Mouse (Mus musculus): ENCODE measurements around the gene Cav1. TPM values are rescaled to one million over a fixed set of nuclear protein-coding genes. Genes with fewer than 3 reads are reported as not detected.
A peak's percentile ranks its signal among the peaks of the same experiment; 100 is the strongest.

The Cav1 gene
- polyA plus RNA-seq (2014; fragmentation: Nextera tagmentation; extraction: Ambion mirVana): 8.4 and 9.4 TPM in 2 replicates

DNA sequence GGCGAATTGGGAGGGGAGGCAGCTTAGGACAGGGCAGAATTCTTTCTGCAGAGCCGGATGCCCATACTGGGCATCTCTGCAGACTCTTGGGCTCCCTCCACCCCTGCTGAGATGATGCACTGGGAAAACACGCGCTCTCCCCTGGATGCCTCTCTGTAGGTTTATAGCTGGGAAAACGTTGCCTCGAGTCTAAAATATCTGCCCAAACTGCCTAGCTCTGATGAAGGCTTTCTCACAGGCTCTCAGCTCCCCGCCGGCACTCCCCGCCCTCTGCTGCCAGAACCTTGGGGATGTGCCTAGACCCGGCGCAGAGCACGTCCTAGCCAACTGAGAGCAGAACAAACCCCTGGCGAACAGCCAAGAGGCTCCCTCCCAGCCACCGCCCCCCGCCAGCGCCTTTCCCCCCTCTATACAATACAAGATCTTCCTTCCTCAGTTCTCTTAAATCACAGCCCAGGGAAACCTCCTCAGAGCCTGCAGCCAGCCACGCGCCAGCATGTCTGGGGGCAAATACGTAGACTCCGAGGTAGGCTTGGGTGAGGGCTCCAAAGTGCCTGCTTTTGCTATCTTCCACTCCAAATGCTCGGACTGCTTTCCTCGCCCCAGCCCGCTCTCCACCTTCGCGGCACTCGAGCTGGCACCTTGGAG lies at the start of gene Cav1:
TSS of gene Cav1 (plus strand) at position 382 of the 648 bp plus-strand sequence.
- Histone ChIP-seq H3K27ac (ENCODE audit: low read depth, low read length) (no peak within 1 kb of the TSS), H3K36me3 (ENCODE audit: control insufficient read depth, insufficient read depth, low read length) (no peaks in the 10 kb centered on the region), H3K9ac (ENCODE audit: low read depth, low read length) (no peak within 1 kb of the TSS), H3K27me3 (replicated peaks; ENCODE audit: control insufficient read depth, insufficient read depth, low read length) (peaks cover 27% of the 10 kb centered on the region), H3K4me2 (peak within 1 kb of the TSS; percentile 74), H3K4me3 (ENCODE audit: low read depth, low read length) (peak within 1 kb of the TSS; percentile 42), H3K4me1 (replicated peaks; ENCODE audit: control insufficient read depth, insufficient read depth, low read length) (peaks cover 2% of the 10 kb centered on the region; the same call in 1 of the 2 replicates), H3K9me3 (ENCODE audit: control insufficient read depth, low read length) (no peaks in the 10 kb centered on the region)
- WGBS: 2% methylated on average over 26 of the region's 26 CpGs
- no peak; the same call in 1 of the 2 replicates for ATAC-seq (replicated peaks; ENCODE audit: low FRiP score)
- DNase-seq (ENCODE audit: low spot score): peak; percentile 59

DNA sequence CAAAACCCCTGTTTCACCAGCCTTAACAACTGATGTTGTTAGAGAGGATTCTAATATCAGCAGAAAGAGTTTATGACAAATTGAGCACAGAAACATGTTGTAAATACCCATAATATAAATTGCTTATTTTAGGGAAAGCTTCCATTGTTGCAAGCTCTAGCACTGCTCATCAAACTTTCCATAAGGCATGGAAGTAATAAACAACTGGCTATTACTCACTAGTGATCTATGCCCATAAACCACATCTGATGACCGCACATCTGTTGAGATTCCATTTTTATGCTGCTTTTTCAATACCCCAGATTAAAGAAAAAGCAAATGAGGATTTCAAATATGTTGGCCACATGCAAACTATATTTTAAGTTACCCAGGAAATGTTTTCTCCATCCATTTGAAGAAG lies 48.0 kb upstream of the Cav1 start:
- no peak overlapping the region for H3K4me2 ChIP-seq
- WGBS: 85% methylated on average over 1 of the region's 1 CpGs
- H3K27me3 ChIP-seq (replicated peaks; ENCODE audit: control insufficient read depth, insufficient read depth, low read length): no peaks in the 10 kb centered on the region
- no peak overlapping the region for H3K9ac ChIP-seq (ENCODE audit: low read depth, low read length)
- ATAC-seq (replicated peaks; ENCODE audit: low FRiP score) (no peak), DNase-seq (ENCODE audit: low spot score) (no peak)
- no peaks in the 10 kb centered on the region for H3K36me3 ChIP-seq (ENCODE audit: control insufficient read depth, insufficient read depth, low read length)
- no peaks in the 10 kb centered on the region for H3K9me3 ChIP-seq (ENCODE audit: control insufficient read depth, low read length)
- H3K4me3 ChIP-seq (ENCODE audit: low read depth, low read length): no peak overlapping the region
- no peak overlapping the region for H3K27ac ChIP-seq (ENCODE audit: low read depth, low read length)
- no peaks in the 10 kb centered on the region for H3K4me1 ChIP-seq (replicated peaks; ENCODE audit: control insufficient read depth, insufficient read depth, low read length)

DNA sequence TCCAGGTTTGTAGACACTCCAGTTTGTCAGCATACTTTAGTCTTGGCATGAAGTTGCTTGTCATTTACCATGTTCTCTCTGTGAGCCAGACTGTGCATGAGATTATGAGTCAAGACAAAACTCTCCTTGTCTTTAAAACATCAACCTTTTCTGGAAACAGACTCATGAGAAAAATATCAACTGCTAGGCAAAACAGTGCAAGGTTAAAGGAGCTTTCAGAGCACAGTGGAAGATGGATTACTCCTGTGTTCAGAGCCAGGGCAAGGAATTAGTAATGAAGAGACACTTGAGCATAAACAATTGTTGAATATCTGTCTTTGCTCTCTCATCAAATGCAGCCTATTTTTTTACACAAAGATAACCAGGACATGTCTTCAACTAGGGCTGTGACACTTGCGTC lies 47.2 kb upstream of the Cav1 start:
- Histone ChIP-seq H3K36me3 (ENCODE audit: control insufficient read depth, insufficient read depth, low read length) (no peaks in the 10 kb centered on the region), H3K9ac (ENCODE audit: low read depth, low read length) (no peak overlapping the region), H3K4me2 (no peak overlapping the region), H3K9me3 (ENCODE audit: control insufficient read depth, low read length) (no peaks in the 10 kb centered on the region), H3K4me3 (ENCODE audit: low read depth, low read length) (no peak overlapping the region), H3K27ac (ENCODE audit: low read depth, low read length) (no peak overlapping the region), H3K4me1 (replicated peaks; ENCODE audit: control insufficient read depth, insufficient read depth, low read length) (no peaks in the 10 kb centered on the region), H3K27me3 (replicated peaks; ENCODE audit: control insufficient read depth, insufficient read depth, low read length) (no peaks in the 10 kb centered on the region)
- DNase-seq (ENCODE audit: low spot score): no peak
- WGBS: 73% methylated on average over 1 of the region's 1 CpGs
- no peak for ATAC-seq (replicated peaks; ENCODE audit: low FRiP score)

DNA sequence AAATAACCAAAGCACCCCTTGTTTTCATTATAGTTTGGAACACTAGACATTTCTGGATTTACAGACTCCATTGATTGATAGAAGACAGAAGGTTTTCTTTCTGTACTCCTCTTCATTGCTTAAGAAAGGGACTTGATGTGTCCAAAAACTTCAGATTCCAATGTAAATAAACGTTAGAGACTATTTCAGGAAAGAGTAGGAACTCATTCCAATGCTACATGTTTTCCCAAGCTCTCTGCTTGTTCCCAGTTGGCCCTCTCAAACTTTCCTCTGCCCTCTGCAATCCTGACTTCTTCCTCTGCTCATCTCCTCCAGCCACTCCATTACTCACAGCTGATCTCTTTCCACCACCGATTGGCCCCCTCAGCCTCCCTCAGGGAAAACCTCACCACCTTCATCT lies 43.3 kb upstream of the Cav1 start:
- Histone ChIP-seq H3K36me3 (ENCODE audit: control insufficient read depth, insufficient read depth, low read length) (no peaks in the 10 kb centered on the region), H3K4me1 (replicated peaks; ENCODE audit: control insufficient read depth, insufficient read depth, low read length) (no peaks in the 10 kb centered on the region), H3K27me3 (replicated peaks; ENCODE audit: control insufficient read depth, insufficient read depth, low read length) (no peaks in the 10 kb centered on the region), H3K4me3 (ENCODE audit: low read depth, low read length) (no peak overlapping the region), H3K27ac (ENCODE audit: low read depth, low read length) (no peak overlapping the region), H3K9me3 (ENCODE audit: control insufficient read depth, low read length) (no peaks in the 10 kb centered on the region), H3K9ac (ENCODE audit: low read depth, low read length) (no peak overlapping the region), H3K4me2 (no peak overlapping the region)
- ATAC-seq (replicated peaks; ENCODE audit: low FRiP score) (no peak), DNase-seq (ENCODE audit: low spot score) (no peak)
- 52% methylated on average over 2 of the region's 2 CpGs for WGBS

DNA sequence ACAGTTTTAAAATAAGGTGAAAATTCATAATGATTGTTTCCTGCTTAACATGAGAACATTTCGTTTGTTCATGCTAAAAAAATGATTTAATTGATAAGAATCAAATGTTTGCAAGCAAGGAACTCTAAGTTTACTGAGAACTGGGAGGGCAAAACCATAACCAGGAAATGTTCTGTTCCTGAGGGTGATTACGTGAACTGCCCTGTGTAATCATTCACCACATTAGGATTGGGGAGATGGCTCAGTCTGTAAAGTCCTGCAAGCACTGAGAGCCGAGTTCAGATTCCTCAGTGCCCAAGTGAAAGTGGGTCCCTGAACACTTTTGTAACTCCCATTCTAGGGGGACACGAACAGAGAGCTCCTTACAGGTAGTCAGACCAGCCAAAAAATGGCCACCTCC lies 41.1 kb upstream of the Cav1 start:
- Histone ChIP-seq H3K27ac (ENCODE audit: low read depth, low read length) (no peak overlapping the region), H3K4me3 (ENCODE audit: low read depth, low read length) (no peak overlapping the region), H3K9ac (ENCODE audit: low read depth, low read length) (no peak overlapping the region), H3K9me3 (ENCODE audit: control insufficient read depth, low read length) (no peaks in the 10 kb centered on the region), H3K4me2 (no peak overlapping the region), H3K4me1 (replicated peaks; ENCODE audit: control insufficient read depth, insufficient read depth, low read length) (no peaks in the 10 kb centered on the region), H3K27me3 (replicated peaks; ENCODE audit: control insufficient read depth, insufficient read depth, low read length) (no peaks in the 10 kb centered on the region), H3K36me3 (ENCODE audit: control insufficient read depth, insufficient read depth, low read length) (no peaks in the 10 kb centered on the region)
- WGBS: 59% methylated on average over 4 of the region's 4 CpGs
- ATAC-seq (replicated peaks; ENCODE audit: low FRiP score) (no peak), DNase-seq (ENCODE audit: low spot score) (no peak)

DNA sequence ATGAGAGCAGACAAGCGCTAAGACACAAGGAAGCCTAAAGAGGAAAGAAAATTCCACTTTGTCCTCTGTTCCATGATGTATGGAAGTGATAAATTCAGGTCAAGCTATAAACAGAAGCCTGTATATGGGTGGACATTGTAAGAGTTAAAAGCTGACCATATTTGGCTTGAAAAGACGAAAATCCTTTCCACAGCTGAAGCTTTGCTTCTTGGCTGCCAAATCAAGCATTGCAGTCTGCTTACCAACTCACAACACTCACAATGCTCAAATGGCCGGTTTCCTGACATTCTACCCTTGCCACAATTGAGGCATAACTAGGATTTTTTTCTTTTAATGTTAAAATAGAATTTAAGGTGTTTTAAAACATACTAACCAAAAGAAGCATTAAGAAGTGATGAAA lies 39.7 kb upstream of the Cav1 start:
- H3K4me3 ChIP-seq (ENCODE audit: low read depth, low read length): no peak overlapping the region
- 70% methylated on average over 3 of the region's 3 CpGs for WGBS

DNA sequence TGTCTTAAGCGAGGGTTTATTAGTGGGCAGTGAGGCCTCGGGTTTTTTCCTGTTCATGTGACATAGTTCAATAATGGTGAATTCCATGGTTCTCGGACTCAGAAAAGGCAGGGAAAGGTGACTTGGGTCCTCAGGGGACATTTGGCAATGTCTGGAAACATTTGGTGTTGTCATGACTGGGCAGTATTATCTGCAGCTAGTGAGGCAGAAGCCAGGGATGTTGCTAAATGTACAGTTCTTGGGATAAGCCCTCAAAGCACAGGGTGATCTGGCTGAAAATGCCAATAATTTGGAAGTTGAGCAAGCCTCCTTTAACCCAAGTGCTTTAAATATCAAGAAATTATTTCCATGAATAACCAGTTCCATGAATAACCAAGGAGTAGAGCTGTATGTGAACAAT lies 27.8 kb upstream of the Cav1 start:
- H3K4me3 ChIP-seq (ENCODE audit: low read depth, low read length): no peak overlapping the region
- no peaks in the 10 kb centered on the region for H3K9me3 ChIP-seq (ENCODE audit: control insufficient read depth, low read length)
- no peak for DNase-seq (ENCODE audit: low spot score)
- H3K4me1 ChIP-seq (replicated peaks; ENCODE audit: control insufficient read depth, insufficient read depth, low read length): no peaks in the 10 kb centered on the region
- no peak for ATAC-seq (replicated peaks; ENCODE audit: low FRiP score)
- no peak overlapping the region for H3K4me2 ChIP-seq
- H3K27me3 ChIP-seq (replicated peaks; ENCODE audit: control insufficient read depth, insufficient read depth, low read length): no peaks in the 10 kb centered on the region
- no peak overlapping the region for H3K27ac ChIP-seq (ENCODE audit: low read depth, low read length)
- 77% methylated on average over 3 of the region's 3 CpGs for WGBS
- H3K9ac ChIP-seq (ENCODE audit: low read depth, low read length): no peak overlapping the region
- H3K36me3 ChIP-seq (ENCODE audit: control insufficient read depth, insufficient read depth, low read length): no peaks in the 10 kb centered on the region

More for the DNA sequence above, 39.7 kb upstream of the Cav1 start:
- no peak for DNase-seq (ENCODE audit: low spot score)
- Histone ChIP-seq H3K4me2 (no peak overlapping the region), H3K27me3 (replicated peaks; ENCODE audit: control insufficient read depth, insufficient read depth, low read length) (no peaks in the 10 kb centered on the region), H3K9me3 (ENCODE audit: control insufficient read depth, low read length) (no peaks in the 10 kb centered on the region), H3K27ac (ENCODE audit: low read depth, low read length) (no peak overlapping the region), H3K9ac (ENCODE audit: low read depth, low read length) (no peak overlapping the region), H3K36me3 (ENCODE audit: control insufficient read depth, insufficient read depth, low read length) (no peaks in the 10 kb centered on the region), H3K4me1 (replicated peaks; ENCODE audit: control insufficient read depth, insufficient read depth, low read length) (no peaks in the 10 kb centered on the region)
- ATAC-seq (replicated peaks; ENCODE audit: low FRiP score): no peak

DNA sequence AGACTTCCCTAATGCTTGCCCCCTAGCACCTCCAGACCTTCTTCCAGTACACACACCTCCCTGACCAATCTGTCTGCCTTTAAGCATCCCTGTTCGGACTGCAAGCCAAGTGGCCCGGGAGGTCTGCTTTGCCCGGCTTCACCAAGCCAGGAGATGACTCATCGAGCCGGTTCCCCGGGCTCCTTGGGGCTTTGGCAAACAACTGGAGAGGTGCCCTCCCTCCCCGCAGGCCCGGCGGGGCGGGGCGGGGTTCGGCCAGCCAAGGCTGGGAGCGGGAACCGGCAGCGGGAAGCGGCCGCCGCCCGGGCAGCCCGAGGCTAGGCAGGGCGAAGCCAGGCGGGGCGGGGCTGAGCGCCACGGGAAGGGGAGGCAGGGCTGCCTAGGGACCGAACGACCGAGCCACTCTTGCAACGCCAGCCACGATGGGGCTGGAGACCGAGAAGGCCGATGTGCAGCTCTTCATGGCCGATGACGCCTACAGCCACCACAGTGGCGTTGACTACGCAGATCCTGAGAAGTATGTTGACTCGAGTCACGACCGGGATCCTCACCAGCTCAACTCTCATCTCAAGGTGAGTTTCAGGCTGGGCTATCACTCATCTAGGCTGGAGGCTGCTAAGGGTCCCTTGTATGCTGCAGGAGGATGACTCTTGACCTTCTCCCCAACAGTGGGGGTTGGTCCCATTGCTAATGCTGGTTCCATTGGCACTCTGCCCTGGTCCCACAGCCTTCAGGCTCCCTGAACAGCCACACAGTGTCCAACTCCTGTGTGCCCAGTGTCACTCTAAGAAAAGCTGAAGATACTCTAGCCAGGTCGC lies 25.0 kb upstream of the Cav1 start, which contains the start of gene Cav2:
TSS of gene Cav2 (plus strand) at position 247 of the 818 bp plus-strand sequence.
- no peaks in the 10 kb centered on the region for H3K4me1 ChIP-seq (replicated peaks; ENCODE audit: control insufficient read depth, insufficient read depth, low read length)
- peak; percentile 56 for DNase-seq (ENCODE audit: low spot score)
- peak within 1 kb of the TSS; percentile 48 for H3K4me3 ChIP-seq (ENCODE audit: low read depth, low read length)
- no peaks in the 10 kb centered on the region for H3K27me3 ChIP-seq (replicated peaks; ENCODE audit: control insufficient read depth, insufficient read depth, low read length)
- no peak within 1 kb of the TSS for H3K27ac ChIP-seq (ENCODE audit: low read depth, low read length)
- H3K36me3 ChIP-seq (ENCODE audit: control insufficient read depth, insufficient read depth, low read length): no peaks in the 10 kb centered on the region
- under 1% methylated on average over 37 of the region's 40 CpGs for WGBS
- peak within 1 kb of the TSS; percentile 45 for H3K9ac ChIP-seq (ENCODE audit: low read depth, low read length)
- H3K4me2 ChIP-seq: peak within 1 kb of the TSS; percentile 80
- peak; percentile 68 for ATAC-seq (replicated peaks; ENCODE audit: low FRiP score)
- no peaks in the 10 kb centered on the region for H3K9me3 ChIP-seq (ENCODE audit: control insufficient read depth, low read length)
